Mouse (Mus musculus): Measurements from ENCODE around the gene Rhbdf1. TPM values are rescaled to one million over a fixed set of nuclear protein-coding genes. Genes with fewer than 3 reads are reported as not detected.
"Not testable (repeated sequence)": the region's sequence is repeated elsewhere in the genome, so short reads cannot be mapped to it uniquely, and the experiment has no call there.

Gene Rhbdf1
- total and polyA plus RNA-seq, 3 experiments: 2.9 to 14.3 TPM; not detected in 1

- not testable (repeated sequence) for H3K27me3 ChIP-seq (ENCODE audit: control insufficient read depth in 1 of 2, insufficient read depth in 2 of 2, low read length in 2 of 2); H3K4me3 ChIP-seq (ENCODE audit: control insufficient read depth in 1 of 2, insufficient read depth in 1 of 2, low read depth in 2 of 2, low read length in 2 of 2); H3K9ac ChIP-seq (ENCODE audit: control insufficient read depth, low read depth, low read length, poor library complexity, severe bottlenecking); H3K27ac ChIP-seq (ENCODE audit: control insufficient read depth, low read depth, low read length); H3K9me3 ChIP-seq (replicated peaks; ENCODE audit: insufficient read depth, low read length)
- peak; percentile 74 for DNase-seq (ENCODE audit: low read depth, low spot score)
- Histone ChIP-seq H3K36me3 (ENCODE audit: control insufficient read depth in 1 of 2, insufficient read depth in 2 of 2, low read length in 2 of 2) (peaks cover 0 to 28% of the 10 kb centered on the region in 2 experiments; a peak in 2 of 4 replicates), H3K79me2 (ENCODE audit: control insufficient read depth, insufficient read depth, low read length, poor library complexity) (peaks cover 26% of the 10 kb centered on the region), H3K4me1 (ENCODE audit: control insufficient read depth in 1 of 2, insufficient read depth in 2 of 2, low read length in 2 of 2) (peaks cover 21 to 42% of the 10 kb centered on the region in 2 experiments)
- TF ChIP-seq CTCF (IDR thresholded peaks at IDR 0.05 in 2 of 3, conservative IDR thresholded peaks at IDR 0.05 in 1 of 3; ENCODE audit: control insufficient read depth in 1 of 3, insufficient read depth in 1 of 3, low read depth in 2 of 3, low read length in 3 of 3, poor library complexity in 1 of 3, severe bottlenecking in 1 of 3): peak; percentile 12 to 29 (median 28); a peak in 3 of 6 replicates
These were observed 21.1 kb downstream of the Rhbdf1 start for GRCm38 (mm10) chr11:32200992-32201391.

GRCm38 (mm10) chr11:32200075-32200601 is 22.0 kb downstream of the Rhbdf1 start, which contains the start of gene Il9r:
Gene Il9r (minus strand): TSS chr11:32200279.
- no peaks in the 10 kb centered on the region for H3K27me3 ChIP-seq (ENCODE audit: control insufficient read depth in 1 of 2, insufficient read depth in 2 of 2, low read length in 2 of 2)
- peaks cover 26% of the 10 kb centered on the region for H3K79me2 ChIP-seq (ENCODE audit: control insufficient read depth, insufficient read depth, low read length, poor library complexity)
- peak within 1 kb of the TSS; percentile 88 for H3K27ac ChIP-seq (ENCODE audit: control insufficient read depth, low read depth, low read length)
- peaks cover 28 to 48% of the 10 kb centered on the region in 2 experiments for H3K4me1 ChIP-seq (ENCODE audit: control insufficient read depth in 1 of 2, insufficient read depth in 2 of 2, low read length in 2 of 2)
- peak; percentile 95 for DNase-seq (ENCODE audit: low read depth, low spot score)
- peaks cover 0 to 33% of the 10 kb centered on the region in 2 experiments; a peak in 3 of 4 replicates for H3K36me3 ChIP-seq (ENCODE audit: control insufficient read depth in 1 of 2, insufficient read depth in 2 of 2, low read length in 2 of 2)
- peak within 1 kb of the TSS; percentile 57 for H3K9ac ChIP-seq (ENCODE audit: control insufficient read depth, low read depth, low read length, poor library complexity, severe bottlenecking)
- no peaks in the 10 kb centered on the region for H3K9me3 ChIP-seq (replicated peaks; ENCODE audit: insufficient read depth, low read length)
- peak within 1 kb of the TSS; percentile 57 to 77 for H3K4me3 ChIP-seq (ENCODE audit: control insufficient read depth in 1 of 2, insufficient read depth in 1 of 2, low read depth in 2 of 2, low read length in 2 of 2)
- peak; percentile 38; the same call in 1 of the 2 replicates for TF ChIP-seq NRF1 (IDR thresholded peaks at IDR 0.05; ENCODE audit: insufficient read depth, low read depth, low read length, poor library complexity, severe bottlenecking)
- peak; percentile 66; the same call in 1 of the 2 replicates for TF ChIP-seq MAZ (IDR thresholded peaks at IDR 0.05; ENCODE audit: low read depth, low read length)
- no peak for TF ChIP-seq ZC3H11A (IDR thresholded peaks at IDR 0.05; ENCODE audit: low read depth, low read length)
- TF ChIP-seq ZKSCAN1 (IDR thresholded peaks at IDR 0.05; ENCODE audit: low read depth, low read length): no peak
- TF ChIP-seq MYC (IDR thresholded peaks at IDR 0.05; ENCODE audit: low read depth, low read length): peak; percentile 74; the same call in 1 of the 2 replicates
- peak; percentile 22; the same call in 1 of the 2 replicates for TF ChIP-seq SMC3 (IDR thresholded peaks at IDR 0.05; ENCODE audit: low read depth, low read length)
- TF ChIP-seq BHLHE40 (IDR thresholded peaks at IDR 0.05; ENCODE audit: borderline replicate concordance, low read depth, low read length): no peak; the same call in 1 of the 2 replicates
- TF ChIP-seq ZNF384 (IDR thresholded peaks at IDR 0.05; ENCODE audit: low read depth, low read length): no peak
- TF ChIP-seq CHD2 (IDR thresholded peaks at IDR 0.05; ENCODE audit: low read length): no peak
- peak; percentile 87 for TF ChIP-seq GATA1 (IDR thresholded peaks at IDR 0.05; ENCODE audit: low read depth, low read length)
- TF ChIP-seq MAX (IDR thresholded peaks at IDR 0.05; ENCODE audit: low read length): peak; percentile 86
- TF ChIP-seq USF2 (IDR thresholded peaks at IDR 0.05; ENCODE audit: borderline replicate concordance in 1 of 2, insufficient read depth in 1 of 2, low read depth in 1 of 2, low read length in 2 of 2): no peak
- TF ChIP-seq MEF2A (IDR thresholded peaks at IDR 0.05; ENCODE audit: extremely low read depth, insufficient replicate concordance, low read depth, low read length, poor library complexity, severe bottlenecking): no peak
- TF ChIP-seq TCF12 (IDR thresholded peaks at IDR 0.05; ENCODE audit: low read depth, low read length): peak; percentile 94
- peak; percentile 96 for TF ChIP-seq TAL1 (IDR thresholded peaks at IDR 0.05; ENCODE audit: low read length)
- no peak; the same call in none of the 2 replicates for TF ChIP-seq NELFE (IDR thresholded peaks at IDR 0.05; ENCODE audit: low read depth, low read length)
- no peak for TF ChIP-seq E2F4 (IDR thresholded peaks at IDR 0.05; ENCODE audit: borderline replicate concordance, low read depth, low read length)
- TF ChIP-seq UBTF (IDR thresholded peaks at IDR 0.05; ENCODE audit: borderline replicate concordance, insufficient read depth, low read depth, low read length): no peak
- 0 out of 2 replicates have a peak, but pooled peaks have one; percentile 54 for TF ChIP-seq ZMIZ1 (IDR thresholded peaks at IDR 0.05; ENCODE audit: low read depth, low read length)
- TF ChIP-seq HCFC1 (IDR thresholded peaks at IDR 0.05; ENCODE audit: low read depth, low read length): peak; percentile 48; the same call in 1 of the 2 replicates
- peak; percentile 48; the same call in 1 of the 2 replicates for TF ChIP-seq POLR2AphosphoS2 (IDR thresholded peaks at IDR 0.05; ENCODE audit: low read length)
- TF ChIP-seq RAD21 (IDR thresholded peaks at IDR 0.05; ENCODE audit: low read depth, low read length): no peak; the same call in 1 of the 2 replicates
- TF ChIP-seq SIN3A (IDR thresholded peaks at IDR 0.05; ENCODE audit: low read length): peak; percentile 87
- peak; percentile 88 for TF ChIP-seq MXI1 (IDR thresholded peaks at IDR 0.05; ENCODE audit: low read depth, low read length)
- peak; percentile 56; the same call in 1 of the 2 replicates for TF ChIP-seq TBP (IDR thresholded peaks at IDR 0.05; ENCODE audit: low read depth, low read length)
- TF ChIP-seq GABPA (IDR thresholded peaks at IDR 0.05; ENCODE audit: low read depth, low read length): no peak
- TF ChIP-seq MAFK (IDR thresholded peaks at IDR 0.05; ENCODE audit: borderline replicate concordance, low read depth, low read length): no peak; the same call in 1 of the 2 replicates
- no peak for TF ChIP-seq CHD1 (IDR thresholded peaks at IDR 0.05; ENCODE audit: low read depth, low read length)
- TF ChIP-seq CTCF (IDR thresholded peaks at IDR 0.05 in 2 of 3, conservative IDR thresholded peaks at IDR 0.05 in 1 of 3; ENCODE audit: control insufficient read depth in 1 of 3, insufficient read depth in 1 of 3, low read depth in 2 of 3, low read length in 3 of 3, poor library complexity in 1 of 3, severe bottlenecking in 1 of 3): peak in 2 of 3 experiments; percentile 40 to 42; a peak in 3 of 6 replicates

All from MEL (cell line).